Comparison of ENCODE assay signal across 8 mouse cellular contexts in the genomic region with DNA sequence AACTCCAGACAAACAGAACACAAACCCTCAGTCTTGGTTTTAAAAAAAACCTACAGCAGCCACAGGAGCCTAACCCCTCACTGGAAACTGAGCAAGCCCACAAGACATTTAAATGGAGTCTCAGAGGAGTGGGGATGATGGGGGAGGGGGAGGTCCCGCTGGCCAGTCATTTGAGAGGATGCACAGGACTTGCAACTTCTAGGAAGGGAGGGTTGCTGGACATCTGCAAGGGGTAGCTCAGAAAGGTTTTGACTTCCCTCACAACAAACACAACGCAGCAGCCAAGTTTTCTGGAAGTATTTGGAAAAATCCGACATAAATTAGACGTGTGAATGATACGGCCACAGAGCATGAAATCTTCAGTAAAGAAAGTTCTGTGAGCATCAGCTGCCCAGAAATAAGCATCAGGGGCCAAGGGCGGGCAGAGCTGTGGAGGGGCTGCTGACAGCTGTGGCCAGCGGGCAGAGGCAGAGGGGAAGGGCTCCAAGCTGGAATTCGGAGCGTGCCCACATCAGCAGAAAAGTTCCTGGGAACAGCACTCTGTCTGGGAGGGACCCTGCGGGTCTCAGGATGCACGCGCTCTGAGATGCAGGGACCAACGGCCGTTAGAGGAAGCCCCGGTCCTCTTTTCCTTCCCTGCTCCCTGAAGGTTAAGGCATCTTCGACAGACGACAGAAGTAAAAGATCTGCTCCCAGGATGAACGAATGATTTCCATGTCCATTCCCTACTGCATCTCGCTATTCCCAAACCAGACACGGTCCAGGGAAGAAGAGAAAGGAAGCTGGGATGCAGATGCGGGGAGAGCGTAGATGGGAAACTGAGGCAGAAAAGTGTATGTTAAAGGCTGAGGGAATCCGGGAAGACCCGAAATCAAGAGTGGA. TPM values are rescaled to one million over a fixed set of nuclear protein-coding genes. Genes with fewer than 3 reads are reported as not detected.
DNase-seq lines count a peak whose midpoint lies in the region; ATAC-seq and TF ChIP-seq lines count a peak whose summit lies in the region.

No protein-coding gene starts in this region.

- DNase-seq in adrenal gland, postnatal 14 days, result peak; percentile 30
- DNase-seq in adrenal gland, adult (ENCODE audit: inconsistent age in 2 of 2, low spot score in 1 of 2), result no peak
- DNase-seq in thymus, adult 2 months, result peak; percentile 15
- no peak for DNase-seq in thymus, adult 18-20 months
- peak; percentile 60 for DNase-seq in hindbrain, embryonic 10.5 days (ENCODE audit: low spot score)
- no peak for DNase-seq in liver, adult 2 months (ENCODE audit: extremely low read depth, low read depth, low spot score)
- no peak for DNase-seq in layer of hippocampus, adult 8-10 months (ENCODE audit: low spot score in 2 of 2)

- H3K27me3 ChIP-seq in thymus, adult 2 months (ENCODE audit: control insufficient read depth, insufficient read depth, low read length), result no peaks in the 10 kb centered on the region
- no peaks in the 10 kb centered on the region for H3K27me3 ChIP-seq in hindbrain, embryonic 10.5 days (ENCODE audit: insufficient read depth, poor library complexity, severe bottlenecking)
- no peaks in the 10 kb centered on the region for H3K27me3 ChIP-seq in liver, adult 2 months (ENCODE audit: control insufficient read depth, insufficient read depth, low read length)
- no peaks in the 10 kb centered on the region for H3K27me3 ChIP-seq in neural tube, embryonic 15.5 days (replicated peaks)

- peak overlapping the region; percentile 89 for H3K9ac ChIP-seq in liver, adult 2 months (ENCODE audit: low read depth, low read length)
- H3K9ac ChIP-seq in neural tube, embryonic 15.5 days (replicated peaks), result peak overlapping the region; percentile 84

- no peaks in the 10 kb centered on the region for H3K9me3 ChIP-seq in hindbrain, embryonic 10.5 days
- no peaks in the 10 kb centered on the region for H3K9me3 ChIP-seq in neural tube, embryonic 15.5 days (replicated peaks)

- peaks cover 7% of the 10 kb centered on the region; the same call in 1 of the 2 replicates for H3K79me2 ChIP-seq in liver, adult 2 months (ENCODE audit: control insufficient read depth, insufficient read depth, low read length)

- no peak for TF ChIP-seq POLR2A in thymus, adult 2 months (IDR thresholded peaks at IDR 0.05; ENCODE audit: control insufficient read depth, extremely low read depth, insufficient read depth, low read length, poor library complexity)
- TF ChIP-seq POLR2A in liver, adult 2 months (IDR thresholded peaks at IDR 0.05; ENCODE audit: extremely low read depth, insufficient read depth, low read length), result no peak

- peak overlapping the region; percentile 73 for H3K4me3 ChIP-seq in thymus, adult 2 months (ENCODE audit: control insufficient read depth, insufficient read depth, low read length)
- peak overlapping the region; percentile 77 for H3K4me3 ChIP-seq in hindbrain, embryonic 10.5 days
- peak overlapping the region; percentile 74 for H3K4me3 ChIP-seq in liver, adult 2 months (ENCODE audit: insufficient read depth, low read depth, low read length)
- peak overlapping the region; percentile 85 for H3K4me3 ChIP-seq in neural tube, embryonic 15.5 days (replicated peaks)

- ATAC-seq in neural tube, embryonic 15.5 days (ENCODE audit: low FRiP score), result peak; percentile 48

- peaks cover 31% of the 10 kb centered on the region for H3K4me1 ChIP-seq in thymus, adult 2 months (replicated peaks; ENCODE audit: control insufficient read depth, insufficient read depth, low read length)
- peaks cover 38% of the 10 kb centered on the region for H3K4me1 ChIP-seq in hindbrain, embryonic 10.5 days (replicated peaks)
- H3K4me1 ChIP-seq in liver, adult 2 months (ENCODE audit: control insufficient read depth, insufficient read depth, low read length), result peaks cover 2% of the 10 kb centered on the region; the same call in 1 of the 2 replicates
- H3K4me1 ChIP-seq in neural tube, embryonic 15.5 days, result peaks cover 29% of the 10 kb centered on the region

- no peaks in the 10 kb centered on the region for H3K36me3 ChIP-seq in thymus, adult 2 months (ENCODE audit: control insufficient read depth, insufficient read depth, low read length)
- H3K36me3 ChIP-seq in hindbrain, embryonic 10.5 days, result no peaks in the 10 kb centered on the region
- H3K36me3 ChIP-seq in liver, adult 2 months (ENCODE audit: control insufficient read depth, insufficient read depth, low read length), result no peaks in the 10 kb centered on the region
- H3K36me3 ChIP-seq in neural tube, embryonic 15.5 days, result no peaks in the 10 kb centered on the region

- WGBS in thymus, adult 2 months, result 13% methylated on average over 24 of the region's 24 CpGs
- under 1% methylated on average over 24 of the region's 24 CpGs for WGBS in hindbrain, embryonic 10.5 days
- 5% methylated on average over 24 of the region's 24 CpGs for WGBS in liver, adult 2 months
- WGBS in neural tube, embryonic 15.5 days, result 0% methylated on average over 24 of the region's 24 CpGs

- peak overlapping the region; percentile 87 for H3K4me2 ChIP-seq in neural tube, embryonic 15.5 days

- H3K27ac ChIP-seq in thymus, adult 2 months (ENCODE audit: control insufficient read depth, insufficient read depth, low read length), result peak overlapping the region; percentile 79; the same call in 1 of the 2 replicates
- H3K27ac ChIP-seq in hindbrain, embryonic 10.5 days, result peak overlapping the region; percentile 97
- no peak overlapping the region for H3K27ac ChIP-seq in liver, adult 2 months (replicated peaks; ENCODE audit: insufficient read depth, low read depth, low read length)
- peak overlapping the region; percentile 93 for H3K27ac ChIP-seq in neural tube, embryonic 15.5 days (replicated peaks)

- no peak for TF ChIP-seq CTCF in thymus, adult 2 months (IDR thresholded peaks at IDR 0.05; ENCODE audit: borderline replicate concordance, control insufficient read depth, extremely low read depth, insufficient read depth, low read length, poor library complexity)
- TF ChIP-seq CTCF in liver, adult 2 months (IDR thresholded peaks at IDR 0.05; ENCODE audit: low read depth, low read length), result no peak

RNA-seq across cellular contexts. Expression of gene Ldlrad3, which starts 0.9 kb away (rescaled TPM):
- total RNA-seq in adrenal gland, postnatal 14 days (2021), result 10.8 and 11.7 TPM in 2 replicates
- 12.9 and 15.4 TPM in 2 replicates for polyA plus RNA-seq in thymus, adult 2 months (2012; rRNA removed)
- 54.4 and 55.9 TPM in 2 replicates for polyA plus RNA-seq in hindbrain, embryonic 10.5 days (2016; fragmentation: Nextera tagmentation; extraction: Ambion mirVana)
- total RNA-seq in liver, adult 2 months (2014; rRNA removed), result 4.5 and 7.6 TPM in 2 replicates
- 2.8 and 3.8 TPM in 2 replicates for polyA plus RNA-seq in liver, adult 2 months (2012; rRNA removed)
- 30.7 and 32.6 TPM in 2 replicates for polyA plus RNA-seq in neural tube, embryonic 15.5 days (2015; fragmentation: Nextera tagmentation; extraction: Ambion mirVana)
- total RNA-seq in layer of hippocampus, adult 8-10 months (2022), result 10 to 100 TPM in 3 of 4 experiments, 1 to 10 TPM in 1; 10.0 to 13.2 (median 11.3) TPM

Comparison
In these comparisons a context has a peak if more than half of its experiments do, and no peak if none do; other contexts are left out.
1. DNase-seq: peak in adrenal gland, postnatal 14 days (single experiment), thymus, adult 2 months (single experiment) and hindbrain, embryonic 10.5 days (single experiment); none in adrenal gland, adult (0 of 2), thymus, adult 18-20 months (0 of 2), liver, adult 2 months (single experiment) and layer of hippocampus, adult 8-10 months (0 of 2).
2. Peak in every context shown above with its lines, with median percentiles within 50 percentile points of each other: H3K4me3 ChIP-seq.